In the genomic region with DNA sequence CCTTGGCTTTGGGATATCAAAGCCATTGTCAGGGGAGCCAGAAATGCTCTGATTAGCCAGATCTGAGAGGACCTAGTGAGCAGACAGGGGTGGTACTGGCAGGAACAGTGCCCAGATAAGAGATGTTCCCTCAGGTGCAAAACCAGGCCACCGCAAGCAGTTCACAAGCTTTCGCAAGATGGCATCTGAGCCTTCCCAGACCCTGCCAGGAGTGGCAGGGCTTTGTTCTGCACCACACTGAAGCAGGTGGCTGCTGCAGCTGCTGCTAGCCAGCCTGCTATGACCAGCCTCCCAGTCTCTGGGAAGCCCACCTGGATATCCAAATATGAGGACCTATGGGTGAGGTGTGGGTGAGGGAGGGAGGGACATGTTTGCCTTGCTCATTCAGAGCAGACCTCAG, we compare ENCODE assay signal across 28 mouse cellular contexts. TPM values are rescaled to one million over a fixed set of nuclear protein-coding genes. Genes with fewer than 3 reads are reported as not detected.
DNase-seq lines count a peak whose midpoint lies in the region; ATAC-seq lines count a peak whose summit lies in the region.
"Had no signal": no experiment of that assay in that cellular context is flagged by ENCODE, and none has a peak within 500 bp of the region (broad histone marks: within the 10 kb centered on the region; RNA-seq: fewer than 3 reads in every experiment).

No protein-coding gene starts in this region.

- no peak for ATAC-seq in forebrain, embryonic 14.5 days
- no peak for ATAC-seq in forebrain, embryonic 11.5 days (replicated peaks; ENCODE audit: low FRiP score)
- ATAC-seq in midbrain, embryonic 14.5 days (ENCODE audit: low FRiP score, low TSS enrichment), result no peak
- no peak for ATAC-seq in monocyte, adult 5-6 weeks (replicated peaks; ENCODE audit: insufficient number of reproducible peaks, low FRiP score, low TSS enrichment, poor library complexity, severe bottlenecking)
- ATAC-seq: activated CD4-positive, CD25-positive, alpha-beta regulatory T cell, adult 4 months; forebrain, embryonic 15.5 days had no signal

- H3K4me1 ChIP-seq in forebrain, embryonic 14.5 days (ENCODE audit: control insufficient read depth, insufficient read depth, low read length), result peaks cover 9% of the 10 kb centered on the region; the same call in 1 of the 2 replicates
- peaks cover 7% of the 10 kb centered on the region; the same call in 1 of the 2 replicates for H3K4me1 ChIP-seq in forebrain, embryonic 11.5 days (replicated peaks; ENCODE audit: control insufficient read depth, insufficient read depth, low read length)
- 0 out of 2 replicates have a peak, but pooled peaks cover 9% of the 10 kb centered on the region for H3K4me1 ChIP-seq in midbrain, embryonic 14.5 days (ENCODE audit: control insufficient read depth, insufficient read depth, low read length)
- H3K4me1 ChIP-seq in midbrain, embryonic 10.5 days, result peaks cover 18% of the 10 kb centered on the region
- H3K4me1 ChIP-seq: stomach, embryonic 15.5 days had no signal

- no peak for DNase-seq in forebrain, embryonic 14.5 days (ENCODE audit: low spot score)
- no peak for DNase-seq in forebrain, embryonic 11.5 days (ENCODE audit: low spot score)
- DNase-seq in midbrain, embryonic 14.5 days, result no peak
- DNase-seq in midbrain, embryonic 10.5 days (ENCODE audit: low spot score), result no peak
- DNase-seq in thymus, postnatal 0 days (ENCODE audit: low spot score), result peak; percentile 84
- DNase-seq in cerebellum, postnatal 4 days (ENCODE audit: low spot score in 2 of 2), result no peak
- DNase-seq in layer of hippocampus, postnatal 14 days (ENCODE audit: low spot score in 2 of 2), result no peak
- DNase-seq: adrenal gland, adult 8-10 months; cerebellum, adult 18-20 months; embryo, embryonic 11 days; kidney, adult 11 months; kidney, postnatal 4 days; liver, embryonic 13.5 days; lung, adult 2 months; lung, postnatal 14 days; right cerebral cortex, postnatal 25 days had no signal

- H3K27ac ChIP-seq in forebrain, embryonic 14.5 days (ENCODE audit: low read depth, low read length), result 0 out of 2 replicates have a peak overlapping the region, but pooled peaks have one; percentile 16
- H3K27ac ChIP-seq in forebrain, embryonic 11.5 days (ENCODE audit: low read depth, low read length), result no peak overlapping the region
- peak overlapping the region; percentile 28; the same call in 1 of the 2 replicates for H3K27ac ChIP-seq in midbrain, embryonic 14.5 days (replicated peaks; ENCODE audit: low read depth, low read length)
- H3K27ac ChIP-seq in midbrain, embryonic 10.5 days (replicated peaks), result no peak overlapping the region
- H3K27ac ChIP-seq: forebrain, embryonic 15.5 days; heart, embryonic 10.5 days; kidney, embryonic 15.5 days; left cerebral cortex, adult 2 months; liver, embryonic 13.5 days; midbrain, embryonic 12.5 days; stomach, embryonic 15.5 days had no signal

- H3K9me3 ChIP-seq in forebrain, embryonic 14.5 days (replicated peaks; ENCODE audit: control insufficient read depth, low read length), result no peaks in the 10 kb centered on the region
- H3K9me3 ChIP-seq in forebrain, embryonic 11.5 days (ENCODE audit: control insufficient read depth, low read length), result no peaks in the 10 kb centered on the region
- no peaks in the 10 kb centered on the region for H3K9me3 ChIP-seq in midbrain, embryonic 14.5 days (ENCODE audit: control insufficient read depth, low read length)
- H3K9me3 ChIP-seq in midbrain, embryonic 10.5 days (replicated peaks), result no peaks in the 10 kb centered on the region
- H3K9me3 ChIP-seq: forebrain, embryonic 15.5 days; heart, embryonic 10.5 days; kidney, embryonic 15.5 days; liver, embryonic 13.5 days; midbrain, embryonic 12.5 days; stomach, embryonic 15.5 days had no signal

- WGBS in forebrain, embryonic 14.5 days, result 72% methylated on average over 2 of the region's 2 CpGs
- WGBS in forebrain, embryonic 11.5 days, result 97% methylated on average over 2 of the region's 2 CpGs
- 94% methylated on average over 2 of the region's 2 CpGs for WGBS in midbrain, embryonic 14.5 days
- 98% methylated on average over 2 of the region's 2 CpGs for WGBS in midbrain, embryonic 10.5 days

- H3K27me3 ChIP-seq in forebrain, embryonic 14.5 days (replicated peaks; ENCODE audit: control insufficient read depth, insufficient read depth, low read length), result no peaks in the 10 kb centered on the region
- no peaks in the 10 kb centered on the region for H3K27me3 ChIP-seq in forebrain, embryonic 11.5 days (ENCODE audit: control insufficient read depth, insufficient read depth, low read length)
- no peaks in the 10 kb centered on the region for H3K27me3 ChIP-seq in midbrain, embryonic 14.5 days (ENCODE audit: control insufficient read depth, insufficient read depth, low read length)
- peaks cover 23% of the 10 kb centered on the region for H3K27me3 ChIP-seq in midbrain, embryonic 10.5 days (ENCODE audit: low read depth, poor library complexity, severe bottlenecking)
- H3K27me3 ChIP-seq: forebrain, embryonic 15.5 days; kidney, embryonic 15.5 days; liver, embryonic 13.5 days; stomach, embryonic 15.5 days had no signal

- no peak overlapping the region for H3K9ac ChIP-seq in forebrain, embryonic 14.5 days (ENCODE audit: low read length)
- no peak overlapping the region for H3K9ac ChIP-seq in forebrain, embryonic 11.5 days (ENCODE audit: low read length)
- no peak overlapping the region for H3K9ac ChIP-seq in midbrain, embryonic 14.5 days (replicated peaks; ENCODE audit: low read length)
- H3K9ac ChIP-seq: forebrain, embryonic 15.5 days; kidney, embryonic 15.5 days; liver, embryonic 13.5 days; midbrain, embryonic 12.5 days; stomach, embryonic 15.5 days had no signal

- H3K4me3 ChIP-seq in forebrain, embryonic 14.5 days (ENCODE audit: low read depth, low read length), result no peak overlapping the region
- no peak overlapping the region for H3K4me3 ChIP-seq in forebrain, embryonic 11.5 days (ENCODE audit: low read depth, low read length)
- H3K4me3 ChIP-seq in midbrain, embryonic 14.5 days (replicated peaks; ENCODE audit: low read depth, low read length), result no peak overlapping the region
- H3K4me3 ChIP-seq in midbrain, embryonic 10.5 days, result no peak overlapping the region
- H3K4me3 ChIP-seq: forebrain, embryonic 15.5 days; heart, embryonic 10.5 days; kidney, embryonic 15.5 days; left cerebral cortex, adult 2 months; liver, embryonic 13.5 days; midbrain, embryonic 12.5 days; myocyte; stomach, embryonic 15.5 days had no signal

- H3K36me3 ChIP-seq in forebrain, embryonic 14.5 days (ENCODE audit: control insufficient read depth, insufficient read depth, low read length), result peaks cover 14% of the 10 kb centered on the region; the same call in 1 of the 2 replicates
- H3K36me3 ChIP-seq in forebrain, embryonic 11.5 days (ENCODE audit: control insufficient read depth, insufficient read depth, low read length), result no peaks in the 10 kb centered on the region
- H3K36me3 ChIP-seq in midbrain, embryonic 14.5 days (ENCODE audit: control insufficient read depth, insufficient read depth, low read length), result peaks cover 14% of the 10 kb centered on the region
- H3K36me3 ChIP-seq in midbrain, embryonic 10.5 days, result peaks cover 10% of the 10 kb centered on the region
- H3K36me3 ChIP-seq: heart, embryonic 10.5 days; kidney, embryonic 15.5 days; liver, embryonic 13.5 days; stomach, embryonic 15.5 days had no signal

- H3K4me2 ChIP-seq in forebrain, embryonic 14.5 days (ENCODE audit: low read length), result no peak overlapping the region
- H3K4me2 ChIP-seq in forebrain, embryonic 11.5 days (ENCODE audit: low read depth, low read length, severe bottlenecking), result no peak overlapping the region
- H3K4me2 ChIP-seq in midbrain, embryonic 14.5 days (ENCODE audit: low read length), result no peak overlapping the region
- H3K4me2 ChIP-seq: forebrain, embryonic 15.5 days; kidney, embryonic 15.5 days; liver, embryonic 13.5 days; midbrain, embryonic 12.5 days; stomach, embryonic 15.5 days had no signal

RNA-seq across cellular contexts. Expression of a gene that starts 10.1 kb away (rescaled TPM):
- polyA plus RNA-seq in forebrain, embryonic 14.5 days (2014; fragmentation: Nextera tagmentation; extraction: Ambion mirVana), result 5.3 and 5.7 TPM in 2 replicates
- 15.0 and 15.6 TPM in 2 replicates for polyA plus RNA-seq in forebrain, embryonic 11.5 days (2014; fragmentation: Nextera tagmentation; extraction: Ambion mirVana)
- 3.7 and 6.3 TPM in 2 replicates for polyA plus RNA-seq in midbrain, embryonic 14.5 days (2014; fragmentation: Nextera tagmentation; extraction: Ambion mirVana)
- 16.4 and 17.4 TPM in 2 replicates for polyA plus RNA-seq in midbrain, embryonic 10.5 days (2016; fragmentation: Nextera tagmentation; extraction: Ambion mirVana)
- polyA plus RNA-seq in thymus, postnatal 0 days (2015; fragmentation: Nextera tagmentation; extraction: Ambion mirVana), result 43.3 and 45.2 TPM in 2 replicates
- total RNA-seq in monocyte, adult 5-6 weeks (2017), result 24.7 to 50.7 TPM (median 27.8 TPM) in 3 replicates
- 1 to 10 TPM; 8.9 to 9.0 TPM for total RNA-seq in layer of hippocampus, postnatal 14 days (2021)

RNA-seq across cellular contexts. Expression of a gene that starts 32.2 kb away (rescaled TPM):
- 129 and 141 TPM in 2 replicates for polyA plus RNA-seq in forebrain, embryonic 14.5 days (2014; fragmentation: Nextera tagmentation; extraction: Ambion mirVana)
- 68.5 and 75.0 TPM in 2 replicates for polyA plus RNA-seq in forebrain, embryonic 11.5 days (2014; fragmentation: Nextera tagmentation; extraction: Ambion mirVana)
- polyA plus RNA-seq in midbrain, embryonic 14.5 days (2014; fragmentation: Nextera tagmentation; extraction: Ambion mirVana), result 122 and 133 TPM in 2 replicates
- 72.6 and 85.2 TPM in 2 replicates for polyA plus RNA-seq in midbrain, embryonic 10.5 days (2016; fragmentation: Nextera tagmentation; extraction: Ambion mirVana)
- 42.1 and 46.1 TPM in 2 replicates for polyA plus RNA-seq in thymus, postnatal 0 days (2015; fragmentation: Nextera tagmentation; extraction: Ambion mirVana)
- 1.5 to 7.6 TPM (median 6.4 TPM) in 3 replicates for total RNA-seq in monocyte, adult 5-6 weeks (2017)
- 10 to 100 TPM; 19.8 to 22.1 TPM for total RNA-seq in layer of hippocampus, postnatal 14 days (2021)

RNA-seq across cellular contexts. Expression of a gene that starts 32.6 kb away (rescaled TPM):
- polyA plus RNA-seq in forebrain, embryonic 14.5 days (2014; fragmentation: Nextera tagmentation; extraction: Ambion mirVana), result 18.8 and 20.7 TPM in 2 replicates
- 3.8 and 5.0 TPM in 2 replicates for polyA plus RNA-seq in forebrain, embryonic 11.5 days (2014; fragmentation: Nextera tagmentation; extraction: Ambion mirVana)
- 21.8 and 24.7 TPM in 2 replicates for polyA plus RNA-seq in midbrain, embryonic 14.5 days (2014; fragmentation: Nextera tagmentation; extraction: Ambion mirVana)
- polyA plus RNA-seq in midbrain, embryonic 10.5 days (2016; fragmentation: Nextera tagmentation; extraction: Ambion mirVana), result 5.3 and 7.5 TPM in 2 replicates
- polyA plus RNA-seq in thymus, postnatal 0 days (2015; fragmentation: Nextera tagmentation; extraction: Ambion mirVana), result not detected in 2 replicates
- total RNA-seq in monocyte, adult 5-6 weeks (2017), result 0.29 to 3.1 TPM in 2 of 3 replicates, not detected in the other
- 1 to 10 TPM; 4.8 to 5.6 TPM for total RNA-seq in layer of hippocampus, postnatal 14 days (2021)
- total RNA-seq: gastrocnemius, adult 8-10 months; heart, postnatal 10 days; megakaryocyte progenitor cell, adult 5-6 weeks had no signal

RNA-seq across cellular contexts. Expression of a gene that starts 54.0 kb away (rescaled TPM):
- polyA plus RNA-seq in forebrain, embryonic 14.5 days (2014; fragmentation: Nextera tagmentation; extraction: Ambion mirVana), result 19.0 and 20.6 TPM in 2 replicates
- 10.2 and 13.6 TPM in 2 replicates for polyA plus RNA-seq in forebrain, embryonic 11.5 days (2014; fragmentation: Nextera tagmentation; extraction: Ambion mirVana)
- 18.7 and 22.8 TPM in 2 replicates for polyA plus RNA-seq in midbrain, embryonic 14.5 days (2014; fragmentation: Nextera tagmentation; extraction: Ambion mirVana)
- 11.4 and 13.0 TPM in 2 replicates for polyA plus RNA-seq in midbrain, embryonic 10.5 days (2016; fragmentation: Nextera tagmentation; extraction: Ambion mirVana)
- 36.2 and 37.7 TPM in 2 replicates for polyA plus RNA-seq in thymus, postnatal 0 days (2015; fragmentation: Nextera tagmentation; extraction: Ambion mirVana)
- total RNA-seq in monocyte, adult 5-6 weeks (2017), result 12.7 to 17.3 TPM (median 13.8 TPM) in 3 replicates
- total RNA-seq in layer of hippocampus, postnatal 14 days (2021), result 10 to 100 TPM; 24.6 to 27.4 TPM

RNA-seq across cellular contexts. Expression of a gene that starts 59.1 kb away (rescaled TPM):
- polyA plus RNA-seq in forebrain, embryonic 14.5 days (2014; fragmentation: Nextera tagmentation; extraction: Ambion mirVana), result 12.4 TPM in 2 replicates
- 25.5 and 27.6 TPM in 2 replicates for polyA plus RNA-seq in forebrain, embryonic 11.5 days (2014; fragmentation: Nextera tagmentation; extraction: Ambion mirVana)
- polyA plus RNA-seq in midbrain, embryonic 14.5 days (2014; fragmentation: Nextera tagmentation; extraction: Ambion mirVana), result 16.9 and 25.4 TPM in 2 replicates
- polyA plus RNA-seq in midbrain, embryonic 10.5 days (2016; fragmentation: Nextera tagmentation; extraction: Ambion mirVana), result 25.4 and 33.3 TPM in 2 replicates
- 8.3 and 9.0 TPM in 2 replicates for polyA plus RNA-seq in thymus, postnatal 0 days (2015; fragmentation: Nextera tagmentation; extraction: Ambion mirVana)
- 6.4 to 14.7 TPM (median 8.7 TPM) in 3 replicates for total RNA-seq in monocyte, adult 5-6 weeks (2017)
- 10 to 100 TPM; 25.6 to 26.4 TPM for total RNA-seq in layer of hippocampus, postnatal 14 days (2021)

Comparison
In these comparisons a context has a peak if more than half of its experiments do, and no peak if none do; other contexts are left out.
1. H3K27ac ChIP-seq: peak in forebrain, embryonic 14.5 days (single experiment) and midbrain, embryonic 14.5 days (single experiment); none in forebrain, embryonic 11.5 days (single experiment) and midbrain, embryonic 10.5 days (single experiment).